In genomic region chr8:60645911-60646310, GRCm38 (mm10) we compare ENCODE assay signal across 20 mouse cellular contexts. TPM values are rescaled to one million over a fixed set of nuclear protein-coding genes. Genes with fewer than 3 reads are reported as not detected.
DNase-seq lines count a peak whose midpoint lies in the region; ATAC-seq and TF ChIP-seq lines count a peak whose summit lies in the region.
"Had no signal": no experiment of that assay in that cellular context is flagged by ENCODE, and none has a peak within 500 bp of the region (broad histone marks: within the 10 kb centered on the region; RNA-seq: fewer than 3 reads in every experiment).

No protein-coding gene starts in this region.

- H3K27me3 ChIP-seq in forebrain, embryonic 12.5 days: no peaks in the 10 kb centered on the region
- no peaks in the 10 kb centered on the region for H3K27me3 ChIP-seq in forebrain, embryonic 11.5 days (ENCODE audit: control insufficient read depth, insufficient read depth, low read length)
- H3K27me3 ChIP-seq in limb, embryonic 15.5 days: no peaks in the 10 kb centered on the region
- H3K27me3 ChIP-seq in forebrain, embryonic 15.5 days: no peaks in the 10 kb centered on the region
- H3K27me3 ChIP-seq: hindbrain, embryonic 13.5 days had no signal

- H3K4me2 ChIP-seq in forebrain, embryonic 12.5 days: no peak overlapping the region
- H3K4me2 ChIP-seq in forebrain, embryonic 11.5 days (ENCODE audit: low read depth, low read length, severe bottlenecking): no peak overlapping the region
- H3K4me2 ChIP-seq in limb, embryonic 15.5 days: no peak overlapping the region
- H3K4me2 ChIP-seq in forebrain, embryonic 15.5 days (replicated peaks): no peak overlapping the region
- H3K4me2 ChIP-seq: hindbrain, embryonic 13.5 days had no signal

- H3K9ac ChIP-seq in forebrain, embryonic 12.5 days: no peak overlapping the region
- H3K9ac ChIP-seq in forebrain, embryonic 11.5 days (ENCODE audit: low read length): no peak overlapping the region
- H3K9ac ChIP-seq in limb, embryonic 15.5 days: no peak overlapping the region
- H3K9ac ChIP-seq in forebrain, embryonic 15.5 days (replicated peaks): no peak overlapping the region
- H3K9ac ChIP-seq: hindbrain, embryonic 13.5 days had no signal

- no peak for ATAC-seq in forebrain, embryonic 12.5 days (ENCODE audit: low FRiP score)
- ATAC-seq in forebrain, embryonic 11.5 days (replicated peaks; ENCODE audit: low FRiP score): no peak
- no peak for ATAC-seq in limb, embryonic 15.5 days (ENCODE audit: insufficient number of reproducible peaks, low FRiP score, low TSS enrichment, low read depth)
- no peak for ATAC-seq in forebrain, embryonic 15.5 days (replicated peaks)
- ATAC-seq: CD4-positive, CD25-positive, alpha-beta regulatory T cell, adult 4 months; hindbrain, postnatal 0 days had no signal

- no peaks in the 10 kb centered on the region for H3K9me3 ChIP-seq in forebrain, embryonic 12.5 days
- H3K9me3 ChIP-seq in forebrain, embryonic 11.5 days (ENCODE audit: control insufficient read depth, low read length): no peaks in the 10 kb centered on the region
- H3K9me3 ChIP-seq in limb, embryonic 15.5 days: no peaks in the 10 kb centered on the region
- H3K9me3 ChIP-seq in forebrain, embryonic 15.5 days: no peaks in the 10 kb centered on the region
- H3K9me3 ChIP-seq: embryonic facial prominence, embryonic 10.5 days; G1E; hindbrain, embryonic 13.5 days had no signal

- no peaks in the 10 kb centered on the region for H3K4me1 ChIP-seq in forebrain, embryonic 12.5 days
- H3K4me1 ChIP-seq in forebrain, embryonic 11.5 days (replicated peaks; ENCODE audit: control insufficient read depth, insufficient read depth, low read length): no peaks in the 10 kb centered on the region
- H3K4me1 ChIP-seq in limb, embryonic 15.5 days: no peaks in the 10 kb centered on the region
- H3K4me1 ChIP-seq in forebrain, embryonic 15.5 days: no peaks in the 10 kb centered on the region
- H3K4me1 ChIP-seq: embryonic facial prominence, embryonic 10.5 days; hindbrain, embryonic 13.5 days had no signal

- H3K27ac ChIP-seq in forebrain, embryonic 12.5 days: 0 out of 2 replicates have a peak overlapping the region, but pooled peaks have one; percentile 36
- no peak overlapping the region for H3K27ac ChIP-seq in forebrain, embryonic 11.5 days (ENCODE audit: low read depth, low read length)
- peak overlapping the region; percentile 80 for H3K27ac ChIP-seq in layer of hippocampus, adult 2 months
- H3K27ac ChIP-seq in limb, embryonic 15.5 days: peak overlapping the region; percentile 30; the same call in 1 of the 2 replicates
- H3K27ac ChIP-seq in forebrain, embryonic 15.5 days (replicated peaks): no peak overlapping the region
- H3K27ac ChIP-seq: embryonic facial prominence, embryonic 10.5 days; gastrocnemius, adult 2 months; hindbrain, embryonic 13.5 days; hindbrain, postnatal 0 days had no signal

- H3K36me3 ChIP-seq in forebrain, embryonic 12.5 days (replicated peaks): no peaks in the 10 kb centered on the region
- H3K36me3 ChIP-seq in forebrain, embryonic 11.5 days (ENCODE audit: control insufficient read depth, insufficient read depth, low read length): no peaks in the 10 kb centered on the region
- H3K36me3 ChIP-seq in limb, embryonic 15.5 days: no peaks in the 10 kb centered on the region
- no peaks in the 10 kb centered on the region for H3K36me3 ChIP-seq in forebrain, embryonic 15.5 days
- H3K36me3 ChIP-seq: embryonic facial prominence, embryonic 10.5 days; G1E; hindbrain, embryonic 13.5 days had no signal

- 85% methylated on average over 3 of the region's 3 CpGs for WGBS in forebrain, embryonic 12.5 days
- 88% methylated on average over 3 of the region's 3 CpGs for WGBS in forebrain, embryonic 11.5 days
- 67% methylated on average over 3 of the region's 3 CpGs for WGBS in limb, embryonic 15.5 days
- WGBS in forebrain, embryonic 15.5 days: 79% methylated on average over 3 of the region's 3 CpGs

- no peak for DNase-seq in forebrain, embryonic 11.5 days (ENCODE audit: low spot score)
- no peak for DNase-seq in layer of hippocampus, adult 2 months (ENCODE audit: low spot score in 2 of 2)
- DNase-seq in layer of hippocampus, postnatal 36 days: no peak
- DNase-seq in brain, adult 2 months (ENCODE audit: low read depth, low spot score): peak; percentile 39
- DNase-seq: adrenal gland, postnatal 14 days; B cell, adult 2 months; cerebellum, adult 18-20 months; cerebellum, postnatal 10 days; gastrocnemius, adult 2 months; gastrocnemius, postnatal 25 days; heart, postnatal 10 days; heart, postnatal 4 days had no signal

- no peak overlapping the region for H3K4me3 ChIP-seq in forebrain, embryonic 12.5 days (replicated peaks)
- H3K4me3 ChIP-seq in forebrain, embryonic 11.5 days (ENCODE audit: low read depth, low read length): no peak overlapping the region
- H3K4me3 ChIP-seq in layer of hippocampus, adult 2 months: no peak overlapping the region
- no peak overlapping the region for H3K4me3 ChIP-seq in limb, embryonic 15.5 days
- no peak overlapping the region for H3K4me3 ChIP-seq in forebrain, embryonic 15.5 days
- H3K4me3 ChIP-seq: embryonic facial prominence, embryonic 10.5 days; gastrocnemius, adult 2 months; hindbrain, embryonic 13.5 days had no signal

- TF ChIP-seq CTCF in layer of hippocampus, adult 2 months (conservative IDR thresholded peaks at IDR 0.05): no peak

RNA-seq across cellular contexts. Expression of gene Mfap3l, which starts 13.3 kb away (rescaled TPM):
- 1.4 TPM in 2 replicates for polyA plus RNA-seq in forebrain, embryonic 12.5 days (2016; fragmentation: Nextera tagmentation; extraction: Ambion mirVana)
- polyA plus RNA-seq in forebrain, embryonic 11.5 days (2014; fragmentation: Nextera tagmentation; extraction: Ambion mirVana): 1.7 and 1.8 TPM in 2 replicates
- 10 to 100 TPM; 44.7 to 48.7 TPM for total RNA-seq in layer of hippocampus, adult 2 months (2021)
- total RNA-seq in layer of hippocampus, postnatal 36 days (2021): 10 to 100 TPM; 43.4 to 47.9 TPM
- 2.9 and 3.1 TPM in 2 replicates for polyA plus RNA-seq in limb, embryonic 15.5 days (2015; fragmentation: Nextera tagmentation; extraction: Ambion mirVana)
- 1.1 and 1.3 TPM in 2 replicates for polyA plus RNA-seq in forebrain, embryonic 15.5 days (2015; fragmentation: Nextera tagmentation; extraction: Ambion mirVana)
- polyA plus RNA-seq: CD4-positive, CD25-positive, alpha-beta regulatory T cell, adult 4 months; G1E had no signal

Comparison
In these comparisons a context has a peak if more than half of its experiments do, and no peak if none do; other contexts are left out.
1. H3K27ac ChIP-seq: peak in forebrain, embryonic 12.5 days (single experiment), layer of hippocampus, adult 2 months (single experiment) and limb, embryonic 15.5 days (single experiment); none in forebrain, embryonic 11.5 days (single experiment) and forebrain, embryonic 15.5 days (single experiment).